Mouse (Mus musculus): ENCODE data around the gene Safb. TPM values are rescaled to one million over a fixed set of nuclear protein-coding genes. Genes with fewer than 3 reads are reported as not detected.

Gene Safb
- polyA plus RNA-seq, 1 experiment, result 696 TPM

GRCm38 (mm10) chr17:56572939-56573338 lies 11.7 kb upstream of the Safb start:
- H3K4me1 ChIP-seq (ENCODE audit: control insufficient read depth, insufficient read depth, low read length), result no peaks in the 10 kb centered on the region
- H3K4me3 ChIP-seq (ENCODE audit: insufficient read depth, low read depth, low read length), result no peak overlapping the region
- TF ChIP-seq CTCF (IDR thresholded peaks at IDR 0.05; ENCODE audit: insufficient read depth, low read depth, low read length) (no peak), POLR2A (IDR thresholded peaks at IDR 0.05; ENCODE audit: insufficient read depth, low read depth, low read length) (no peak)
- no peak overlapping the region for H3K27ac ChIP-seq (ENCODE audit: insufficient read depth, low read depth, low read length)
- 82% methylated on average over 3 of the region's 3 CpGs for WGBS

- H3K4me3 ChIP-seq (ENCODE audit: insufficient read depth, low read depth, low read length), result peak overlapping the region; percentile 75
- no peak overlapping the region for H3K27ac ChIP-seq (ENCODE audit: insufficient read depth, low read depth, low read length)
- no peak for TF ChIP-seq POLR2A (IDR thresholded peaks at IDR 0.05; ENCODE audit: insufficient read depth, low read depth, low read length)
- H3K4me1 ChIP-seq (ENCODE audit: control insufficient read depth, insufficient read depth, low read length), result peaks cover 24% of the 10 kb centered on the region
- WGBS, result 41% methylated on average over 1 of the region's 1 CpGs
These were observed 1.6 kb upstream of the Safb start for GRCm38 (mm10) chr17:56583071-56583470.

- WGBS, result 1% methylated on average over 33 of the region's 33 CpGs
- Histone ChIP-seq H3K27ac (ENCODE audit: insufficient read depth, low read depth, low read length) (peak overlapping the region; percentile 85), H3K4me3 (ENCODE audit: insufficient read depth, low read depth, low read length) (peak overlapping the region; percentile 75), H3K4me1 (ENCODE audit: control insufficient read depth, insufficient read depth, low read length) (peaks cover 24% of the 10 kb centered on the region)
- TF ChIP-seq POLR2A (IDR thresholded peaks at IDR 0.05; ENCODE audit: insufficient read depth, low read depth, low read length) (no peak), CTCF (IDR thresholded peaks at IDR 0.05; ENCODE audit: insufficient read depth, low read depth, low read length) (no peak)
These were observed 891 bp upstream of the Safb start for GRCm38 (mm10) chr17:56583611-56584256.

GRCm38 (mm10) chr17:56585171-56585821 lies 671 bp downstream of the Safb start:
- Histone ChIP-seq H3K4me3 (ENCODE audit: insufficient read depth, low read depth, low read length) (peak overlapping the region; percentile 89), H3K4me1 (ENCODE audit: control insufficient read depth, insufficient read depth, low read length) (peaks cover 29% of the 10 kb centered on the region), H3K27ac (ENCODE audit: insufficient read depth, low read depth, low read length) (peak overlapping the region; percentile 90)
- TF ChIP-seq CTCF (IDR thresholded peaks at IDR 0.05; ENCODE audit: insufficient read depth, low read depth, low read length) (no peak), POLR2A (IDR thresholded peaks at IDR 0.05; ENCODE audit: insufficient read depth, low read depth, low read length) (no peak; the same call in 1 of the 2 replicates)
- WGBS, result under 1% methylated on average over 61 of the region's 61 CpGs

- WGBS, result 31% methylated on average over 1 of the region's 1 CpGs
- H3K27ac ChIP-seq (ENCODE audit: insufficient read depth, low read depth, low read length), result no peak overlapping the region
- H3K4me1 ChIP-seq (ENCODE audit: control insufficient read depth, insufficient read depth, low read length), result peaks cover 20% of the 10 kb centered on the region
- no peak overlapping the region for H3K4me3 ChIP-seq (ENCODE audit: insufficient read depth, low read depth, low read length)
- no peak for TF ChIP-seq POLR2A (IDR thresholded peaks at IDR 0.05; ENCODE audit: insufficient read depth, low read depth, low read length)
- TF ChIP-seq CTCF (IDR thresholded peaks at IDR 0.05; ENCODE audit: insufficient read depth, low read depth, low read length), result no peak
These were observed 3.1 kb downstream of the Safb start for GRCm38 (mm10) chr17:56587773-56588172.

- WGBS, result 88% methylated on average over 4 of the region's 4 CpGs
- Histone ChIP-seq H3K27ac (ENCODE audit: insufficient read depth, low read depth, low read length) (no peak overlapping the region), H3K4me1 (ENCODE audit: control insufficient read depth, insufficient read depth, low read length) (peaks cover 27% of the 10 kb centered on the region), H3K4me3 (ENCODE audit: insufficient read depth, low read depth, low read length) (no peak overlapping the region)
- no peak for TF ChIP-seq CTCF (IDR thresholded peaks at IDR 0.05; ENCODE audit: insufficient read depth, low read depth, low read length)
- TF ChIP-seq POLR2A (IDR thresholded peaks at IDR 0.05; ENCODE audit: insufficient read depth, low read depth, low read length), result no peak
These were observed 4.3 kb downstream of the Safb start for GRCm38 (mm10) chr17:56588921-56589320.

GRCm38 (mm10) chr17:56592553-56592952 lies 7.9 kb downstream of the Safb start:
- Histone ChIP-seq H3K4me3 (ENCODE audit: insufficient read depth, low read depth, low read length) (no peak overlapping the region), H3K4me1 (ENCODE audit: control insufficient read depth, insufficient read depth, low read length) (peaks cover 26% of the 10 kb centered on the region), H3K27ac (ENCODE audit: insufficient read depth, low read depth, low read length) (no peak overlapping the region)
- TF ChIP-seq POLR2A (IDR thresholded peaks at IDR 0.05; ENCODE audit: insufficient read depth, low read depth, low read length) (no peak), CTCF (IDR thresholded peaks at IDR 0.05; ENCODE audit: insufficient read depth, low read depth, low read length) (no peak)

GRCm38 (mm10) chr17:56593527-56594271 lies 9.1 kb downstream of the Safb start:
- Histone ChIP-seq H3K4me3 (ENCODE audit: insufficient read depth, low read depth, low read length) (no peak overlapping the region), H3K27ac (ENCODE audit: insufficient read depth, low read depth, low read length) (no peak overlapping the region), H3K4me1 (ENCODE audit: control insufficient read depth, insufficient read depth, low read length) (peaks cover 28% of the 10 kb centered on the region)
- 60% methylated on average over 8 of the region's 8 CpGs for WGBS
- TF ChIP-seq POLR2A (IDR thresholded peaks at IDR 0.05; ENCODE audit: insufficient read depth, low read depth, low read length), result no peak
- TF ChIP-seq CTCF (IDR thresholded peaks at IDR 0.05; ENCODE audit: insufficient read depth, low read depth, low read length), result no peak
